Mouse (Mus musculus): ENCODE data around the gene Agbl1.

DNA sequence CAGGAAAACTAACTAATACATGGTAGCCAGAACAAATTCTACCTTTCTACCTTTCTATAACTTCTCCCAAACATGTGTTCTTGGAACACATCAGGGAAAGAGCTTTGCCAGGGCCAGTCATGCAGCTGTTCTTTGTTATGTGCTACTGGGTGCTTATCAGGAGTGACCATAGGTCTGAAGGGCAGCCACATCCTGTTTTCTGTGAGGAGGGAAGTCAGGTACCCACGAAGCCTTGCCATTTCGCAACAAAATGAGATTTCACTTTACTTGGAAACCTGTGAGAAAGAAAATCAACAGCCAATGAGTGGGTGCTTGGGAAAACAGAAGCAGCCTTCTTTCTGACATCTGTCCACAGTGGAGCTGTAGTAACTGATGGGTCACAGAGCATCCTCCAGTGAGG is 865.5 kb downstream of the Agbl1 start:
- TF ChIP-seq EP300 (IDR thresholded peaks at IDR 0.05; ENCODE audit: insufficient read depth, low read depth, low read length), result no peak
- TF ChIP-seq POLR2A (IDR thresholded peaks at IDR 0.05; ENCODE audit: insufficient read depth, low read depth, low read length), result no peak
- TF ChIP-seq CTCF (IDR thresholded peaks at IDR 0.05), result no peak
